Mouse (Mus musculus) heart, embryonic 14.5 days (tissue): ENCODE data around the gene Pttg1. TPM values are rescaled to one million over a fixed set of nuclear protein-coding genes. Genes with fewer than 3 reads are reported as not detected.
A peak's percentile ranks its signal among the peaks of the same experiment; 100 is the strongest.

ENCODE experiments used
- ATAC-seq: fragments of 200-750 bp; cut with Nextera tagmentation; 2 replicates; pipeline ENCODE4 v1.8.0; 2017; ENCODE audit warnings: low read depth, moderate TSS enrichment; ENCODE audit not compliant: insufficient number of reproducible peaks, insufficient read depth, low FRiP score
- H3K27ac ChIP-seq, 2 experiments: fragments of 200-500 bp in 1 of 2; fragments of 300-500 bp in 1 of 2; sonication (generic) in 1 of 2; replicated peaks in 1 of 2; 2 replicates each; pipeline ENCODE4 v1.5.1; 2012 to 2014; ENCODE audit warnings: low read depth in 2 of 2, low read length in 2 of 2, control low read depth in 1 of 2, mild to moderate bottlenecking in 1 of 2, mixed read lengths in 1 of 2; ENCODE audit not compliant: control insufficient read depth in 1 of 2, insufficient read depth in 1 of 2
- H3K27me3 ChIP-seq: fragments of 300-500 bp; sonication (generic); 2 replicates; pipeline ENCODE4 v1.6.1; 2014; ENCODE audit warnings: mild to moderate bottlenecking, low read length, control low read depth; ENCODE audit not compliant: control insufficient read depth, insufficient read depth
- H3K36me3 ChIP-seq: fragments of 300-500 bp; sonication (generic); 2 replicates; pipeline ENCODE4 v1.6.1; 2014; ENCODE audit warnings: mild to moderate bottlenecking, control low read depth, low read length, mixed read lengths; ENCODE audit not compliant: control insufficient read depth, insufficient read depth
- H3K4me1 ChIP-seq, 2 experiments: fragments of 200-500 bp in 1 of 2; fragments of 300-500 bp in 1 of 2; sonication (generic) in 1 of 2; 2 replicates each; pipeline ENCODE4 v1.6.1; 2012 to 2014; ENCODE audit warnings: low read length in 2 of 2, control low read depth in 1 of 2, mixed read lengths in 1 of 2; ENCODE audit not compliant: control insufficient read depth in 2 of 2, insufficient read depth in 2 of 2
- H3K4me2 ChIP-seq: fragments of 300-500 bp; sonication (generic); 2 replicates; pipeline ENCODE4 v1.6.1; 2014; ENCODE audit warnings: mild to moderate bottlenecking, low read length
- H3K4me3 ChIP-seq, 2 experiments: fragments of 200-500 bp in 1 of 2; fragments of 300-500 bp in 1 of 2; sonication (generic) in 1 of 2; 2 replicates each; pipeline ENCODE4 v1.5.1; 2012 to 2014; ENCODE audit warnings: low read length in 2 of 2, mild to moderate bottlenecking in 2 of 2, control low read depth in 1 of 2, low read depth in 1 of 2, moderate library complexity in 1 of 2; ENCODE audit not compliant: control insufficient read depth in 1 of 2, insufficient read depth in 1 of 2
- H3K9ac ChIP-seq: fragments of 300-500 bp; sonication (generic); 2 replicates; pipeline ENCODE4 v1.6.1; 2014; ENCODE audit warnings: mild to moderate bottlenecking, low read length
- H3K9me3 ChIP-seq: fragments of 300-500 bp; sonication (generic); 2 replicates; pipeline ENCODE4 v1.6.1; 2016; ENCODE audit warnings: low read length, control low read depth; ENCODE audit not compliant: control insufficient read depth
- WGBS: fragments of 180-500 bp; shearing (Covaris S2); extraction: QIAGEN DNeasy Blood & Tissue Kit; methylation state at CpG from one replicate; pipeline ENCODE4 v1.1.7; 2014; 5-methylcytosine and 5-hydroxymethylcytosine counted together
- polyA plus RNA-seq: library from polyadenylated mRNA; unstranded; fragments of >200 nt; fragmentation: Nextera tagmentation; extraction: Ambion mirVana; gene quantifications from 2 replicates; pipeline ENCODE4 v1.2.1, GENCODE M21; 2014

Gene Pttg1
- polyA plus RNA-seq: 124 and 132 TPM in 2 replicates

GRCm38 (mm10) chr11:43425824-43426413, at the start of gene Pttg1:
Gene Pttg1, minus strand, starts transcription at chr11:43426251.
- no peaks in the 10 kb centered on the region for H3K9me3 ChIP-seq
- H3K36me3 ChIP-seq: peaks cover 29% of the 10 kb centered on the region
- no peaks in the 10 kb centered on the region for H3K27me3 ChIP-seq
- H3K9ac ChIP-seq: peak within 1 kb of the TSS; percentile 81
- peak; percentile 89 for ATAC-seq
- peak within 1 kb of the TSS; percentile 79 to 90 for H3K27ac ChIP-seq
- peak within 1 kb of the TSS; percentile 70 for H3K4me2 ChIP-seq
- peaks cover 2 to 7% of the 10 kb centered on the region in 2 experiments for H3K4me1 ChIP-seq
- WGBS: 3% methylated on average over 27 of the region's 27 CpGs
- H3K4me3 ChIP-seq: peak within 1 kb of the TSS; percentile 66 to 83

DNA sequence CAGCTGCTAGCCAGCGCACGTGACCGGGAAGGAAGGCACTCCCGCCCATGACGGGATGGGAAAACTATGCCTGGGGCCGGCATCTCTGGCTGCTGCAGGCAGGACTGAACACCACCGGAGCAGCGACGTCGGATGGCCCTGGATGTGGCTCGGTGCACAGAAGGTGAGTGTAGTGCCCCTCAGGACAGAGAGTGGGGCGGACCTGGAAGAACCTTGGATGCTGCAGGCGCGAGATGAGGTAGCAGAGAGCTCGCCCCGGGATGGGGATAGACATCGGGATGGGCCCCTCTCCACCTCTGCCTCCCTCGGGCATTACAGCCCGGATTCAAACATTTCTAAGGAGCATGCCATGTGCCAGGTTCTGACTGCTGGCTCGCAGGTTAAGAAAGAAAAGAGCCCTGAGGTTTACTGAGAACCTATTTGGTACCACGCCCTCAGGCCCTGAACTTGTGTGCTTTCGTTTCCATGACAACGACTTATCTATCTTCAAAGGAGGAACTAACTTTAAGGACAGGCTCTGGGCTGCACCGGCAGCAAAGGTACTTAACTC, 48.2 kb upstream of the Pttg1 start, which contains the start of gene C1qtnf2:
Gene C1qtnf2, plus strand, starts transcription at position 52 of the 550 bp plus-strand sequence.
- Histone ChIP-seq H3K9me3 (no peaks in the 10 kb centered on the region), H3K27me3 (no peaks in the 10 kb centered on the region), H3K27ac (no peak within 1 kb of the TSS), H3K36me3 (no peaks in the 10 kb centered on the region), H3K4me3 (peak within 1 kb of the TSS; percentile 36 to 46), H3K9ac (peak within 1 kb of the TSS; percentile 57), H3K4me1 (peaks cover 8 to 10% of the 10 kb centered on the region in 2 experiments), H3K4me2 (peak within 1 kb of the TSS; percentile 75)
- 4% methylated on average over 24 of the region's 24 CpGs for WGBS
- ATAC-seq: peak; percentile 59

DNA sequence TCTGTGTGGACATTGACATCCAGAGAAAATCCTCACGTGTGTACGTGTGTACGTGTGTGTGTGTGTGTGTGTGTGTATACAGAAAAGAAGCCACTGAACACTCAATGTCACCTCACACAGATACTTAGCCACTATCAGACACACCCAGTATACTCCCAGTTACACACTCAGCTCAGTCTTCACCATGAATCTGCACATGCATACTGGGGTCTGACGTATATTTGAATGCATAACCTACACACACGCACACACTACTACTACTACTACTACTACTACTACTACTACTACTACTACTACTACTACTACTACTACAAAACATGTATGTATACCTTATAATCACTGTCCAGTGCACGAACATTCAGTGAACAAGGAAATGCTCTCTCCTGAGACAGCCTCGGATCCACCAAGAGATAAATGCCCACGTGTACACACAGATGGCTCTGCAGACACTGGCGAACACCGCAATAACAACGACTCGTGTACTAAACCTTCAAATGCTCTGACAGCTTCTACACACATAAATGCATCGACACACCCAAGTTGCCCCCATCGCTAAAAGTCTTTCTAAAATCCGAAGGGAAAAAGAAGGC, 47.7 kb upstream of the Pttg1 start:
- 0 out of 2 replicates have a peak, but pooled peaks have one; percentile 4 for ATAC-seq

GRCm38 (mm10) chr11:43473115-43473514, 47.1 kb upstream of the Pttg1 start:
- no peaks in the 10 kb centered on the region for H3K9me3 ChIP-seq
- no peak for ATAC-seq
- H3K4me2 ChIP-seq: no peak overlapping the region
- H3K4me3 ChIP-seq: no peak overlapping the region
- peaks cover 8 to 10% of the 10 kb centered on the region in 2 experiments for H3K4me1 ChIP-seq
- no peak overlapping the region for H3K9ac ChIP-seq
- no peaks in the 10 kb centered on the region for H3K36me3 ChIP-seq
- H3K27ac ChIP-seq: no peak overlapping the region
- H3K27me3 ChIP-seq: no peaks in the 10 kb centered on the region
- WGBS: 77% methylated on average over 1 of the region's 1 CpGs

More for the DNA sequence above, 47.7 kb upstream of the Pttg1 start:
- peak overlapping the region; percentile 75 for H3K4me2 ChIP-seq
- no peaks in the 10 kb centered on the region for H3K27me3 ChIP-seq
- H3K9me3 ChIP-seq: no peaks in the 10 kb centered on the region
- peaks cover 8 to 10% of the 10 kb centered on the region in 2 experiments for H3K4me1 ChIP-seq
- no peaks in the 10 kb centered on the region for H3K36me3 ChIP-seq
- H3K9ac ChIP-seq: peak overlapping the region; percentile 57; the same call in 1 of the 2 replicates
- peak overlapping the region; percentile 36 to 46 for H3K4me3 ChIP-seq
- 52% methylated on average over 15 of the region's 15 CpGs for WGBS
- no peak overlapping the region for H3K27ac ChIP-seq

DNA sequence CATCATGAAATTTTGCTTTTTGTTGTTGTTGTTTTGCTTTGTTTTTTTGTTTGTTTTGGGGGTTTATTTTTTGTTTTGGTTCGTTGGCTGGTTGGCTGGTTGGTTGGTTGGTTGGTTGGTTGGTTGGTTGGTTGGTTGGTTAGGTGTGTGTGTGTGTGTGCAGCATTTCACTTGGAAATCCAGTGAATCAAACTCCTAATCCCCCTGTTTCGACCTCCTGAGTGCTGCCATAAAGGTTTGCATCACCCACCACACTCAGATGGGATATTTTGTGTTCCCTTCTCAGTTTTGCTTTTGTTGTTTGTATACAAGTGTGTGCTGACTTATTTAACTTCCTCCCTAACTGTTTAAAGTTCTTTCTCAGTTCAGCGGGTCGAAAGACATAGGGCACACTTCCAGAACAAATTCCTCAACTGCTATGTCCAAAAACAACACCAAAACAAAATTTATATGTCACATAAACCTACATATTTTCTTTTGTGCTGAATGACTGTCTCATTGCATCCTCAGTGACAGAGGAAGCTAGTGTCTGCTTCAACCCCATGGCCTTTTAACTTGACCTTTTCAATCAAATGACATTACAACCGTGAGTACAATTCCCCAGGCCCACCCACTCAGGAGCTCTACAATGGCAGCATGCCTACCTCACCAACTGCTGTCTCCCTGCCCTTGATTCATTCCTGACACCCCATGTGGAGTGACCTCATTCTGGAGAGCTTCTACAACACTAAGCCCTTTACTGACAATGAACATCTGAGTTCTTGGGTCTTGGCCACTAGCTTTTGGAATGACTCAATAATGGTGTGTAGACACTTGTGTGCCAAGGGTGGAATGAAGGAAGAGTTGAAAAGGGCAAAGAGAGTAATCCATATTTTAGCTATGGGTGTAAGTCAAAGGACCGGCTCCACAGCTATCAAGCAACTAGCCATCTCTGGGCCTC, 45.1 kb upstream of the Pttg1 start:
- 66% methylated on average over 6 of the region's 6 CpGs for WGBS
- H3K27me3 ChIP-seq: no peaks in the 10 kb centered on the region
- H3K27ac ChIP-seq: no peak overlapping the region; a peak in 1 of 4 replicates
- H3K4me1 ChIP-seq: peaks cover 8 to 10% of the 10 kb centered on the region in 2 experiments
- H3K9me3 ChIP-seq: no peaks in the 10 kb centered on the region
- no peak overlapping the region for H3K4me3 ChIP-seq
- H3K9ac ChIP-seq: no peak overlapping the region
- no peak overlapping the region for H3K4me2 ChIP-seq
- no peak for ATAC-seq
- H3K36me3 ChIP-seq: no peaks in the 10 kb centered on the region

GRCm38 (mm10) chr11:43470118-43470517, 44.1 kb upstream of the Pttg1 start:
- Histone ChIP-seq H3K27ac (peak overlapping the region; percentile 49 to 70), H3K27me3 (no peaks in the 10 kb centered on the region), H3K4me1 (peaks cover 8 to 10% of the 10 kb centered on the region in 2 experiments), H3K36me3 (no peaks in the 10 kb centered on the region), H3K9me3 (no peaks in the 10 kb centered on the region), H3K4me2 (no peak overlapping the region), H3K9ac (no peak overlapping the region), H3K4me3 (no peak overlapping the region)
- ATAC-seq: no peak
- WGBS: 27% methylated on average over 5 of the region's 5 CpGs

DNA sequence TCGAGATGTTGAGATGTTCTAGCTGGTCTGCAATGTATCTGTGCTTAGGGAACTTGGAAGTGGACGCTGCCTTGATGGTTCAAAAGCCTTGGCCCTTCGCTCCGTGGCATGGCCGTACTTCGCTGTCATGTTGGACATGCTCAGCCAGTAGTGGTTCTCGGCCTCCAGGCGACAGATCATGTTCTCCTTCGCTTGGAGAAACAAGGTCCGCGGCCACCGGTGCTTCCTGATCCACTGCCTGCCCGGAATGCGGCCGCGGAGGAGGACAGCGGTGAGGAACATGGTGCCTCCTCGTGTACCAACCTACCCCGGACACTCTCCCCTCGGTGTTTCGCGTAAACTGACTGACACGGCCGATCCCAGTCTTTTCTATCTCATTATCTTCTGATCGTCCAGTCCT, 37.2 kb upstream of the Pttg1 start:
- no peaks in the 10 kb centered on the region for H3K9me3 ChIP-seq
- H3K4me1 ChIP-seq: no peaks in the 10 kb centered on the region
- no peak overlapping the region for H3K27ac ChIP-seq
- ATAC-seq: no peak
- H3K4me3 ChIP-seq: no peak overlapping the region
- H3K4me2 ChIP-seq: no peak overlapping the region
- no peaks in the 10 kb centered on the region for H3K27me3 ChIP-seq
- no peak overlapping the region for H3K9ac ChIP-seq
- 89% methylated on average over 25 of the region's 25 CpGs for WGBS
- no peaks in the 10 kb centered on the region for H3K36me3 ChIP-seq
